Mouse (Mus musculus) heart, adult 2 months (tissue): ENCODE measurements around the gene Pam. TPM values are rescaled to one million over a fixed set of nuclear protein-coding genes. Genes with fewer than 3 reads are reported as not detected.

Experiments
- DNase-seq, 2 experiments: peaks; one replicate each; pipeline ENCODE4 v3.0.0; 2021
- H3K27ac ChIP-seq: fragments of 200-600 bp; 2 replicates; pipeline ENCODE4 v1.8.1; 2022
- H3K27me3 ChIP-seq: fragments of 200-500 bp; 2 replicates; pipeline ENCODE4 v1.6.1; 2012; ENCODE audit warnings: mild to moderate bottlenecking, low read length, inconsistent platforms, mixed read lengths; ENCODE audit not compliant: control insufficient read depth, insufficient read depth
- H3K36me3 ChIP-seq: fragments of 200-500 bp; 2 replicates; pipeline ENCODE4 v1.6.1; 2012; ENCODE audit warnings: low read length, inconsistent platforms; ENCODE audit not compliant: control insufficient read depth, insufficient read depth
- H3K4me1 ChIP-seq: fragments of 200-500 bp; 2 replicates; pipeline ENCODE4 v1.6.1; 2011; ENCODE audit warnings: low read length; ENCODE audit not compliant: control insufficient read depth, insufficient read depth
- H3K4me3 ChIP-seq: fragments of 200-600 bp; 2 replicates; pipeline ENCODE4 v1.8.1; 2022
- H3K79me2 ChIP-seq: fragments of 200-500 bp; replicated peaks from 2 replicates; pipeline ENCODE4 v1.6.1; 2012; ENCODE audit warnings: mild to moderate bottlenecking, inconsistent platforms, low read length, moderate library complexity, mixed read lengths; ENCODE audit not compliant: control insufficient read depth, insufficient read depth
- H3K9ac ChIP-seq: fragments of 200-500 bp; 2 replicates; pipeline ENCODE4 v1.6.1; 2012; ENCODE audit warnings: low read depth, mild to moderate bottlenecking, control low read depth, inconsistent platforms, low read length, mixed read lengths
- CTCF ChIP-seq: fragments of 200-600 bp; IDR thresholded peaks from 2 replicates; pipeline ENCODE4 v1.8.1; 2022; ENCODE audit warnings: antibody characterized with exemption, mild to moderate bottlenecking, moderate library complexity
- EP300 ChIP-seq: fragments of 200-500 bp; IDR thresholded peaks from 2 replicates; pipeline ENCODE4 v1.6.1; 2011; ENCODE audit warnings: low read depth, low read length, control low read depth; ENCODE audit not compliant: insufficient read depth
- POLR2A ChIP-seq: fragments of 200-500 bp; IDR thresholded peaks from 2 replicates; pipeline ENCODE4 v1.6.1; 2011; ENCODE audit warnings: mild to moderate bottlenecking, low read depth, low read length, control low read depth; ENCODE audit not compliant: insufficient read depth
- WGBS: fragments of 180-500 bp; shearing (Covaris S2); methylation state at CpG from one replicate; pipeline ENCODE4 v1.1.7; 2018; 5-methylcytosine and 5-hydroxymethylcytosine counted together
- intact Hi-C: fragments of 180-260 bp; cut with DNase I; formaldehyde crosslinking; loops from one replicate; pipeline ENCODE4 v1.15.1; 2025
- polyA plus RNA-seq: library from polyadenylated mRNA; depleted of rRNA; stranded (reverse); fragments of >200 nt; gene quantifications from 2 replicates; pipeline ENCODE4 v1.2.3, GENCODE M21; 2012
- total RNA-seq, 2 experiments: library from RNA; stranded (reverse); gene quantifications; 2 replicates each; pipeline ENCODE4 v1.2.3; 2021

Pam gene
- total and polyA plus RNA-seq, 3 experiments: 313 to 641 (median 593) TPM

GRCm38 (mm10) chr1:98097957-98098729 lies 2.7 kb upstream of the Pam start:
- peaks cover 3% of the 10 kb centered on the region for H3K4me1 ChIP-seq
- 96% methylated on average over 11 of the region's 11 CpGs for WGBS
- no peak for TF ChIP-seq EP300
- TF ChIP-seq CTCF: no peak
- no peak for TF ChIP-seq POLR2A
- H3K27me3 ChIP-seq: no peaks in the 10 kb centered on the region
- intact Hi-C loops: loop anchor here (2.0 kb wide), 1 partner anchor 35 kb away; no protein-coding TSS in a partner anchor
- H3K36me3 ChIP-seq: no peaks in the 10 kb centered on the region
- no peak overlapping the region for H3K9ac ChIP-seq
- DNase-seq: no peak
- H3K27ac ChIP-seq: no peak overlapping the region
- H3K79me2 ChIP-seq: no peaks in the 10 kb centered on the region
- no peak overlapping the region for H3K4me3 ChIP-seq

- H3K4me1 ChIP-seq: peaks cover 3% of the 10 kb centered on the region
- no peak for TF ChIP-seq POLR2A
- no peak for TF ChIP-seq CTCF
- TF ChIP-seq EP300: no peak
- H3K36me3 ChIP-seq: no peaks in the 10 kb centered on the region
- H3K27me3 ChIP-seq: no peaks in the 10 kb centered on the region
- no peak overlapping the region for H3K9ac ChIP-seq
- no peak overlapping the region for H3K4me3 ChIP-seq
- 59% methylated on average over 1 of the region's 1 CpGs for WGBS
- intact Hi-C loops: loop anchor here (2.0 kb wide), 1 partner anchor 36 kb away; no protein-coding TSS in a partner anchor
- no peak for DNase-seq
- H3K27ac ChIP-seq: no peak overlapping the region
- peaks cover 1% of the 10 kb centered on the region; the same call in 1 of the 2 replicates for H3K79me2 ChIP-seq
These were observed 1.0 kb upstream of the Pam start for GRCm38 (mm10) chr1:98096396-98096935.

- DNase-seq: no peak
- Histone ChIP-seq H3K4me3 (peak overlapping the region; percentile 94), H3K36me3 (no peaks in the 10 kb centered on the region), H3K4me1 (peaks cover 3% of the 10 kb centered on the region), H3K79me2 (peaks cover 2% of the 10 kb centered on the region), H3K27me3 (no peaks in the 10 kb centered on the region), H3K9ac (peak overlapping the region; percentile 90), H3K27ac (peak overlapping the region; percentile 87)
- TF ChIP-seq EP300 (no peak), POLR2A (no peak), CTCF (no peak)
- intact Hi-C loops: loop anchor here (1.0 to 2.0 kb wide), 3 partner anchors 37 to 326 kb away; partner anchors contain the start of genes Gin1 and Ppip5k2
- 31% methylated on average over 9 of the region's 9 CpGs for WGBS
These were observed 515 bp upstream of the Pam start for GRCm38 (mm10) chr1:98095991-98096330.

- intact Hi-C loops: loop anchor here (1.0 kb wide), 2 partner anchors 118 to 325 kb away; partner anchors contain the start of genes Gin1 and Ppip5k2
- under 1% methylated on average over 20 of the region's 20 CpGs for WGBS
- Histone ChIP-seq H3K27ac (peak overlapping the region; percentile 87), H3K4me1 (peaks cover 3% of the 10 kb centered on the region), H3K36me3 (no peaks in the 10 kb centered on the region), H3K79me2 (peaks cover 4% of the 10 kb centered on the region), H3K9ac (peak overlapping the region; percentile 90), H3K27me3 (no peaks in the 10 kb centered on the region), H3K4me3 (peak overlapping the region; percentile 94)
- DNase-seq: no peak
- TF ChIP-seq CTCF: no peak
- TF ChIP-seq EP300: no peak
- no peak for TF ChIP-seq POLR2A
These were observed 618 bp downstream of the Pam start for GRCm38 (mm10) chr1:98094811-98095245.

GRCm38 (mm10) chr1:98089336-98089975 lies 6.0 kb downstream of the Pam start:
- no peak overlapping the region for H3K4me3 ChIP-seq
- DNase-seq: no peak
- intact Hi-C loops: no loop called here
- peaks cover 4% of the 10 kb centered on the region for H3K4me1 ChIP-seq
- TF ChIP-seq POLR2A: no peak
- no peak for TF ChIP-seq CTCF
- TF ChIP-seq EP300: no peak
- no peaks in the 10 kb centered on the region for H3K36me3 ChIP-seq
- H3K27me3 ChIP-seq: no peaks in the 10 kb centered on the region
- H3K9ac ChIP-seq: no peak overlapping the region
- no peak overlapping the region for H3K27ac ChIP-seq
- 92% methylated on average over 5 of the region's 5 CpGs for WGBS
- peaks cover 7% of the 10 kb centered on the region for H3K79me2 ChIP-seq

GRCm38 (mm10) chr1:98086456-98086855 lies 9.0 kb downstream of the Pam start:
- no peak overlapping the region for H3K9ac ChIP-seq

More at GRCm38 (mm10) chr1:98086456-98086855, 9.0 kb downstream of the Pam start:
- Histone ChIP-seq H3K36me3 (no peaks in the 10 kb centered on the region), H3K79me2 (peaks cover 6% of the 10 kb centered on the region), H3K27me3 (no peaks in the 10 kb centered on the region), H3K4me3 (no peak overlapping the region), H3K4me1 (peaks cover 4% of the 10 kb centered on the region), H3K27ac (no peak overlapping the region)
- TF ChIP-seq CTCF (no peak), EP300 (no peak), POLR2A (no peak)
- WGBS: 64% methylated on average over 3 of the region's 3 CpGs
- intact Hi-C loops: no loop called here
- DNase-seq: no peak
